Comparison of ENCODE assay signal across 17 mouse cellular contexts in genomic region chr10:90964511-90964910, GRCm38 (mm10).
DNase-seq lines count a peak whose midpoint lies in the region; ATAC-seq and TF ChIP-seq lines count a peak whose summit lies in the region.
"Had no signal": no experiment of that assay in that cellular context is flagged by ENCODE, and none has a peak within 500 bp of the region (broad histone marks: within the 10 kb centered on the region; RNA-seq: fewer than 3 reads in every experiment).

No protein-coding gene starts in this region.

- H3K9ac ChIP-seq in kidney, embryonic 14.5 days (ENCODE audit: low read depth, low read length), result no peak overlapping the region
- H3K9ac ChIP-seq in lung, postnatal 0 days (replicated peaks; ENCODE audit: low read depth), result no peak overlapping the region
- H3K9ac ChIP-seq: embryonic facial prominence, embryonic 15.5 days; hindbrain, embryonic 12.5 days had no signal

- 0 out of 2 replicates have a peak, but pooled peaks cover 3% of the 10 kb centered on the region for H3K4me1 ChIP-seq in kidney, embryonic 14.5 days (ENCODE audit: control insufficient read depth, insufficient read depth, low read length)
- no peaks in the 10 kb centered on the region for H3K4me1 ChIP-seq in lung, postnatal 0 days (ENCODE audit: insufficient read depth, low read depth, low read length)
- H3K4me1 ChIP-seq in embryonic facial prominence, embryonic 10.5 days, result peaks cover 18% of the 10 kb centered on the region

- no peaks in the 10 kb centered on the region for H3K9me3 ChIP-seq in kidney, embryonic 14.5 days (ENCODE audit: control insufficient read depth, low read length)
- H3K9me3 ChIP-seq in lung, postnatal 0 days (ENCODE audit: low read length), result no peaks in the 10 kb centered on the region
- H3K9me3 ChIP-seq in embryonic facial prominence, embryonic 10.5 days, result no peaks in the 10 kb centered on the region
- H3K9me3 ChIP-seq: embryonic facial prominence, embryonic 15.5 days; hindbrain, embryonic 12.5 days had no signal

- H3K27me3 ChIP-seq in kidney, embryonic 14.5 days (ENCODE audit: control insufficient read depth, insufficient read depth, low read length), result peaks cover 26% of the 10 kb centered on the region
- peaks cover 13% of the 10 kb centered on the region; the same call in 1 of the 2 replicates for H3K27me3 ChIP-seq in lung, postnatal 0 days (replicated peaks; ENCODE audit: insufficient read depth, low read length)
- H3K27me3 ChIP-seq in embryonic facial prominence, embryonic 10.5 days (replicated peaks; ENCODE audit: low read depth, poor library complexity, severe bottlenecking), result peaks cover 55% of the 10 kb centered on the region

- TF ChIP-seq CTCF in lung, postnatal 0 days (IDR thresholded peaks at IDR 0.05), result no peak

- no peak for DNase-seq in kidney, postnatal 10 days
- DNase-seq in lung, postnatal 0 days (ENCODE audit: low spot score), result no peak
- no peak for DNase-seq in lung, postnatal 36 days
- peak; percentile 34 for DNase-seq in MN1 (ENCODE audit: low spot score)
- DNase-seq in embryonic facial prominence, embryonic 10.5 days (ENCODE audit: low spot score), result peak; percentile 19
- no peak for DNase-seq in embryo, embryonic 10.5 days (ENCODE audit: low spot score)
- no peak for DNase-seq in ovary, adult 18-20 months (ENCODE audit: low spot score)
- DNase-seq: cerebellum, adult 9-10 months; gastrocnemius, postnatal 25 days; kidney, adult 18-20 months; lung, adult 2 months; right cerebral cortex, postnatal 4 days had no signal

- no peak overlapping the region for H3K4me3 ChIP-seq in kidney, embryonic 14.5 days (ENCODE audit: low read length)
- H3K4me3 ChIP-seq in lung, postnatal 0 days (ENCODE audit: low read depth, low read length), result no peak overlapping the region
- no peak overlapping the region for H3K4me3 ChIP-seq in embryonic facial prominence, embryonic 10.5 days
- H3K4me3 ChIP-seq: embryonic facial prominence, embryonic 15.5 days; hindbrain, embryonic 12.5 days; megakaryocyte, embryonic 14.5 days; myocyte had no signal

- H3K4me2 ChIP-seq in kidney, embryonic 14.5 days (replicated peaks; ENCODE audit: low read depth, low read length), result no peak overlapping the region
- no peak overlapping the region for H3K4me2 ChIP-seq in lung, postnatal 0 days (replicated peaks; ENCODE audit: low read depth, low read length)
- H3K4me2 ChIP-seq: embryonic facial prominence, embryonic 15.5 days; hindbrain, embryonic 12.5 days had no signal

- 29% methylated on average over 9 of the region's 9 CpGs for WGBS in kidney, embryonic 14.5 days
- WGBS in lung, postnatal 0 days, result 20% methylated on average over 9 of the region's 9 CpGs
- 24% methylated on average over 9 of the region's 9 CpGs for WGBS in embryonic facial prominence, embryonic 10.5 days

- no peak overlapping the region for H3K27ac ChIP-seq in kidney, embryonic 14.5 days (ENCODE audit: low read depth, low read length)
- no peak overlapping the region for H3K27ac ChIP-seq in lung, postnatal 0 days (ENCODE audit: low read length)
- H3K27ac ChIP-seq in embryonic facial prominence, embryonic 10.5 days (replicated peaks), result no peak overlapping the region
- H3K27ac ChIP-seq: embryonic facial prominence, embryonic 15.5 days; hindbrain, embryonic 12.5 days had no signal

- H3K36me3 ChIP-seq in kidney, embryonic 14.5 days (ENCODE audit: control insufficient read depth, insufficient read depth, low read length), result no peaks in the 10 kb centered on the region
- H3K36me3 ChIP-seq in lung, postnatal 0 days (ENCODE audit: insufficient read depth, low read length), result no peaks in the 10 kb centered on the region
- H3K36me3 ChIP-seq in embryonic facial prominence, embryonic 10.5 days (replicated peaks), result no peaks in the 10 kb centered on the region
- H3K36me3 ChIP-seq: embryonic facial prominence, embryonic 15.5 days; hindbrain, embryonic 12.5 days had no signal

- peak; percentile 46; the same call in 1 of the 2 replicates for ATAC-seq in kidney, embryonic 14.5 days (ENCODE audit: low FRiP score, low TSS enrichment)
- peak; percentile 44 for ATAC-seq in lung, postnatal 0 days

- TF ChIP-seq EP300 in lung, postnatal 0 days (IDR thresholded peaks at IDR 0.05), result no peak

Comparison
In these comparisons a context has a peak if more than half of its experiments do, and no peak if none do; other contexts are left out.
1. DNase-seq: peak in MN1 (single experiment) and embryonic facial prominence, embryonic 10.5 days (single experiment); none in kidney, postnatal 10 days (single experiment), lung, postnatal 0 days (single experiment), lung, postnatal 36 days (single experiment), embryo, embryonic 10.5 days (single experiment) and ovary, adult 18-20 months (single experiment).